Mouse (Mus musculus): Measurements from ENCODE around the gene Cep152. TPM values are rescaled to one million over a fixed set of nuclear protein-coding genes. Genes with fewer than 3 reads are reported as not detected.

The Cep152 gene
- polyA plus RNA-seq, 1 experiment from 2014 or later = 5.2 TPM

GRCm38 (mm10) chr2:125660537-125661130, 35.7 kb upstream of the Cep152 start:
- Histone ChIP-seq H3K9me3 (replicated peaks) (no peaks in the 10 kb centered on the region), H3K36me3 (no peaks in the 10 kb centered on the region), H3K4me1 (replicated peaks) (peaks cover 13% of the 10 kb centered on the region), H3K27me3 (replicated peaks) (no peaks in the 10 kb centered on the region), H3K27ac (ENCODE audit: poor library complexity, severe bottlenecking) (no peak overlapping the region), H3K9ac (peak overlapping the region; percentile 67), H3K4me2 (peak overlapping the region; percentile 69), H3K4me3 (peak overlapping the region; percentile 46)
- 28% methylated on average over 20 of the region's 20 CpGs for WGBS
- ATAC-seq (ENCODE audit: insufficient number of reproducible peaks, low FRiP score) = peak; percentile 54; the same call in 1 of the 2 replicates

DNA sequence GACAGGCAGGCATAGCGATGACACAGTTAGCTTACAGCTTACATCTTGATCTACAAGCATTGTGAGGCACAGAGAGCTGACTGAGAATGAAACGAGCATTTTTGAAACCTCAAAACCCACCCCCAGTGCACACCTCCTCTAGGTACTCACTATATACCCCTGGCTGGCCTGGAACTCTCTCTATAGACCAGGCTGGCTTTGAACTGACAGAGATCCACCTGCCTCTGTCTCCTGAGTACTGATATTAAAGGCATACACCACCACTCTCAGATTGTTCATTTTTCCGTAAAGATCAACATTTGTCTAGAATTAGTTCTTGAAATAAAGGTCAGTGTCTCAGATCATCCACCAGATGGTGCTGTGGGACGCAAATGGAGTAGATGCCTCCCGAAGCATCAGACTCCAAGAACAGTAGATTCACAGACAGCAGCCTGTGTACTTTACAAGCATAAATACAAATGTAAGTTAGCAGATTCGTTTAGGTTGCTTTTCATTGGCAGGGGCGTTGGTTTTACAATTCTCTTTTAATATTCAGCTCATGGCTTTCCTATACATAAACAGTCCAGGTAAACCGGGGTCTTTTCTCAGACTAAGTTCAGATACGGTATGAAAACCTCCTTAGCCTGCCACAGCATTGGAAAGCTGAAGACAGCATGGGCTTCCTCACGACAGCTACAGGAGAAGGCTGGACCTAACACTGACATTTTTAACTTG, 35.1 kb upstream of the Cep152 start:
- Histone ChIP-seq H3K27me3 (replicated peaks) (no peaks in the 10 kb centered on the region), H3K27ac (ENCODE audit: poor library complexity, severe bottlenecking) (no peak overlapping the region; the same call in 1 of the 2 replicates), H3K4me3 (peak overlapping the region; percentile 46), H3K4me1 (replicated peaks) (peaks cover 13% of the 10 kb centered on the region), H3K36me3 (no peaks in the 10 kb centered on the region), H3K9ac (peak overlapping the region; percentile 67), H3K4me2 (peak overlapping the region; percentile 69), H3K9me3 (replicated peaks) (no peaks in the 10 kb centered on the region)
- peak; percentile 31; the same call in 1 of the 2 replicates for ATAC-seq (ENCODE audit: insufficient number of reproducible peaks, low FRiP score)
- 13% methylated on average over 10 of the region's 10 CpGs for WGBS

DNA sequence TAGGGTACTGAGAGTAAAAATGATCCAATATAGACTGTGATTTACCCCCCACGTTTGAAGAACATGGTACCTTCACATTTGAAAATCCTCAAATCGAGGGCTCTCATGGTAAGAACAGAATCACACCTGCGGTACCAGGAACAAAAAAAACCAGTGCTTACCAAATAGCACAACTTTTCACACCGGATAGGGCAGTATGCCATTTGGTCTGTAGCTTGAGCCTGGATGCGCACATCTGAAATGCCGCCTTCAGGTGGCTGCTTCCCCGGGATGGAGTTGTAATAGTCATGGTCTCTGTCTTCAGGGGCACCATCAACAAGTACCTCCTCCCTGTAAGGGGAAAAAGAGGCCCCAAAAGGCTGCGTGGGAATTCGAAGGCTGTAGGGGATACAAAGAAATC, 30.5 kb upstream of the Cep152 start:
- Histone ChIP-seq H3K27me3 (replicated peaks) (no peaks in the 10 kb centered on the region), H3K4me1 (replicated peaks) (peaks cover 2% of the 10 kb centered on the region; the same call in 1 of the 2 replicates), H3K36me3 (no peaks in the 10 kb centered on the region), H3K9ac (no peak overlapping the region), H3K4me2 (no peak overlapping the region), H3K9me3 (replicated peaks) (no peaks in the 10 kb centered on the region), H3K4me3 (no peak overlapping the region), H3K27ac (ENCODE audit: poor library complexity, severe bottlenecking) (no peak overlapping the region)
- WGBS = 89% methylated on average over 9 of the region's 9 CpGs
- ATAC-seq (ENCODE audit: insufficient number of reproducible peaks, low FRiP score) = no peak

DNA sequence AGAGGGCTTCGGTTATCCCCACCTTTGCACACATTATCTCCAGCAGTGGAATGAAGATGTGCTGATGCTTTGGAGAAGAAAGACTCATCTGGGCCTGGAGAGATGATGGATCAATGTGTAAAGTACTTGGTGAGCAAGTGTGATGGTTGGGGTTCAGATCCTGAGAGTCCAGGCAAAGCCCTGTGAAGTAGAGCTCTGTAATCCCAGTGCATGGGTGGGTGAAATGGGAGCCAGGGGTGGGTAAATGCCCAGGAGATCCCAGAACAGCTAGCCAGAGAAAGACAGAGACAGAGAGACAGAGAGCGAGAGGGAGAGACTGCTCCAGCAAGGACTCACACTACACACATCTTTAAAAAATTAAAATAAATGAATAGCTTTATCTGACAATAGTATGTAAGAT, 28.4 kb upstream of the Cep152 start:
- H3K36me3 ChIP-seq = no peaks in the 10 kb centered on the region
- WGBS = 90% methylated on average over 2 of the region's 2 CpGs
- no peak overlapping the region for H3K9ac ChIP-seq
- H3K4me3 ChIP-seq = no peak overlapping the region
- H3K9me3 ChIP-seq (replicated peaks) = no peaks in the 10 kb centered on the region
- no peaks in the 10 kb centered on the region for H3K27me3 ChIP-seq (replicated peaks)
- no peak overlapping the region for H3K4me2 ChIP-seq
- no peaks in the 10 kb centered on the region for H3K4me1 ChIP-seq (replicated peaks)
- ATAC-seq (ENCODE audit: insufficient number of reproducible peaks, low FRiP score) = no peak
- H3K27ac ChIP-seq (ENCODE audit: poor library complexity, severe bottlenecking) = no peak overlapping the region

- H3K27ac ChIP-seq (ENCODE audit: poor library complexity, severe bottlenecking) = no peak overlapping the region
- 75% methylated on average over 8 of the region's 8 CpGs for WGBS
- no peak overlapping the region for H3K4me3 ChIP-seq
- no peak overlapping the region for H3K9ac ChIP-seq
- H3K4me1 ChIP-seq (replicated peaks) = no peaks in the 10 kb centered on the region; the same call in 1 of the 2 replicates
- no peaks in the 10 kb centered on the region for H3K27me3 ChIP-seq (replicated peaks)
- H3K4me2 ChIP-seq = no peak overlapping the region
- H3K9me3 ChIP-seq (replicated peaks) = no peaks in the 10 kb centered on the region
- H3K36me3 ChIP-seq = no peaks in the 10 kb centered on the region
- no peak for ATAC-seq (ENCODE audit: insufficient number of reproducible peaks, low FRiP score)
Measured at GRCm38 (mm10) chr2:125651563-125651962, 26.6 kb upstream of the Cep152 start.

- Histone ChIP-seq H3K9ac (no peak overlapping the region), H3K27ac (ENCODE audit: poor library complexity, severe bottlenecking) (no peak overlapping the region), H3K4me1 (replicated peaks) (no peaks in the 10 kb centered on the region; the same call in 1 of the 2 replicates), H3K27me3 (replicated peaks) (no peaks in the 10 kb centered on the region), H3K4me2 (no peak overlapping the region), H3K36me3 (no peaks in the 10 kb centered on the region), H3K4me3 (no peak overlapping the region), H3K9me3 (replicated peaks) (no peaks in the 10 kb centered on the region)
- WGBS = 85% methylated on average over 14 of the region's 14 CpGs
- ATAC-seq (ENCODE audit: insufficient number of reproducible peaks, low FRiP score) = no peak
Measured at GRCm38 (mm10) chr2:125650742-125651352, 25.9 kb upstream of the Cep152 start.

DNA sequence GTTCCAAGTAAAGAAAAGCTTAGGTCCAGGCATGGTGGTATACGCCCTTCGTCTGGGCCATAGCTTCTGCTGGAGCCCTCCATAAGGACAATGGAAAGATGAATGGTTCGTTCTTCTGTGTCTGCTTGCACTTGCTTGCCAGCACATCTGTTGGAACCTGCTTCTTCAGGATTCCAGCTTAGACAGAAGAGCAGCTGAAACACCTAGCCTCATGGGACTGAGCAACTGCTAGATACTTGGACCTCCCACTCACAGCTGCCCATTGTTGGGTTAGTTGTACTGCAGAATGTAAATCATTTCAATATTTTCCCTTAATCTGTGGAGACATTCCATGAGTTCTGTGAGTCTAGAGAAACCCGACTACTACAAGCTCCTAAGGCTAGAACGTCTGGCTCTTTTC, 25.1 kb upstream of the Cep152 start:
- Histone ChIP-seq H3K9me3 (replicated peaks) (no peaks in the 10 kb centered on the region), H3K36me3 (no peaks in the 10 kb centered on the region), H3K9ac (no peak overlapping the region), H3K4me1 (replicated peaks) (no peaks in the 10 kb centered on the region; the same call in 1 of the 2 replicates), H3K27me3 (replicated peaks) (no peaks in the 10 kb centered on the region), H3K27ac (ENCODE audit: poor library complexity, severe bottlenecking) (no peak overlapping the region), H3K4me3 (no peak overlapping the region), H3K4me2 (no peak overlapping the region)
- ATAC-seq (ENCODE audit: insufficient number of reproducible peaks, low FRiP score) = no peak
- WGBS = 86% methylated on average over 5 of the region's 5 CpGs

DNA sequence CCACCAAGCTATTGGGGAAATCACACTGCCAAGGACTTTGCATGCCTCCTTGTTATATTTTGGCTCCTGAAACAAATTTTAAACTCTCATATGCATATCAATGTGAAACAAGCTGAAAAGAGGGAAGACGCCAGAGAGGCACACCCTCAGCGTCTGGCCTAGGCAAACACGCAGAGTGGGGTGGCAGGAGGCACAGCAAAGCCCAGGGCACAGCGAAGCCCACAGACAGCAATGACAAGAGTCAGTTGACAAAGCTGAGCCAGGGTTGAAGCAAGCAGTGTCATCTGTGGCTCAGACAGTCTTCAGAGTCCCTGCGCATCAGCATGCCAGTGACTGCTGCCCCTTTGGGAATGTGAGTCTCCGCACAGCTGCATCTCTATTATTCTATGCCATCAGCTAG, 20.0 kb upstream of the Cep152 start:
- H3K4me3 ChIP-seq = no peak overlapping the region
- no peaks in the 10 kb centered on the region for H3K9me3 ChIP-seq (replicated peaks)
- H3K27me3 ChIP-seq (replicated peaks) = no peaks in the 10 kb centered on the region
- no peak for ATAC-seq (ENCODE audit: insufficient number of reproducible peaks, low FRiP score)
- no peak overlapping the region for H3K9ac ChIP-seq
- no peaks in the 10 kb centered on the region for H3K36me3 ChIP-seq
- H3K4me1 ChIP-seq (replicated peaks) = peaks cover 7% of the 10 kb centered on the region; the same call in 1 of the 2 replicates
- H3K27ac ChIP-seq (ENCODE audit: poor library complexity, severe bottlenecking) = no peak overlapping the region
- no peak overlapping the region for H3K4me2 ChIP-seq
- 84% methylated on average over 6 of the region's 6 CpGs for WGBS

GRCm38 (mm10) chr2:125637331-125637730, 12.4 kb upstream of the Cep152 start:
- Histone ChIP-seq H3K4me2 (no peak overlapping the region), H3K27ac (ENCODE audit: poor library complexity, severe bottlenecking) (no peak overlapping the region), H3K9ac (no peak overlapping the region), H3K4me3 (no peak overlapping the region), H3K4me1 (replicated peaks) (no peaks in the 10 kb centered on the region), H3K27me3 (replicated peaks) (no peaks in the 10 kb centered on the region), H3K36me3 (no peaks in the 10 kb centered on the region), H3K9me3 (replicated peaks) (no peaks in the 10 kb centered on the region)
- no peak for ATAC-seq (ENCODE audit: insufficient number of reproducible peaks, low FRiP score)
- 79% methylated on average over 7 of the region's 7 CpGs for WGBS

GRCm38 (mm10) chr2:125630010-125630409, 5.1 kb upstream of the Cep152 start:
- Histone ChIP-seq H3K4me3 (no peak overlapping the region), H3K4me2 (peak overlapping the region; percentile 2; the same call in 1 of the 2 replicates), H3K36me3 (no peaks in the 10 kb centered on the region), H3K9ac (no peak overlapping the region), H3K4me1 (replicated peaks) (peaks cover 18% of the 10 kb centered on the region), H3K9me3 (replicated peaks) (no peaks in the 10 kb centered on the region), H3K27ac (ENCODE audit: poor library complexity, severe bottlenecking) (peak overlapping the region; percentile 71), H3K27me3 (replicated peaks) (no peaks in the 10 kb centered on the region)
- no peak for ATAC-seq (ENCODE audit: insufficient number of reproducible peaks, low FRiP score)
- WGBS = 70% methylated on average over 2 of the region's 2 CpGs

- 52% methylated on average over 6 of the region's 6 CpGs for WGBS
- H3K9ac ChIP-seq = no peak overlapping the region
- H3K27ac ChIP-seq (ENCODE audit: poor library complexity, severe bottlenecking) = peak overlapping the region; percentile 60
- ATAC-seq (ENCODE audit: insufficient number of reproducible peaks, low FRiP score) = no peak
- no peaks in the 10 kb centered on the region for H3K9me3 ChIP-seq (replicated peaks)
- H3K36me3 ChIP-seq = no peaks in the 10 kb centered on the region
- H3K4me2 ChIP-seq = peak overlapping the region; percentile 13; the same call in 1 of the 2 replicates
- peaks cover 26% of the 10 kb centered on the region for H3K4me1 ChIP-seq (replicated peaks)
- no peak overlapping the region for H3K4me3 ChIP-seq
- H3K27me3 ChIP-seq (replicated peaks) = no peaks in the 10 kb centered on the region
Measured at GRCm38 (mm10) chr2:125628487-125628886, 3.6 kb upstream of the Cep152 start.
